Mouse (Mus musculus): ENCODE measurements at regions not wholly inside any gene's neighbourhood (a gene's known extent, or its start where the extent isn't known, plus 50 kb on each side); places are given as distances from the start of the nearest gene placed in this dataset.

DNA sequence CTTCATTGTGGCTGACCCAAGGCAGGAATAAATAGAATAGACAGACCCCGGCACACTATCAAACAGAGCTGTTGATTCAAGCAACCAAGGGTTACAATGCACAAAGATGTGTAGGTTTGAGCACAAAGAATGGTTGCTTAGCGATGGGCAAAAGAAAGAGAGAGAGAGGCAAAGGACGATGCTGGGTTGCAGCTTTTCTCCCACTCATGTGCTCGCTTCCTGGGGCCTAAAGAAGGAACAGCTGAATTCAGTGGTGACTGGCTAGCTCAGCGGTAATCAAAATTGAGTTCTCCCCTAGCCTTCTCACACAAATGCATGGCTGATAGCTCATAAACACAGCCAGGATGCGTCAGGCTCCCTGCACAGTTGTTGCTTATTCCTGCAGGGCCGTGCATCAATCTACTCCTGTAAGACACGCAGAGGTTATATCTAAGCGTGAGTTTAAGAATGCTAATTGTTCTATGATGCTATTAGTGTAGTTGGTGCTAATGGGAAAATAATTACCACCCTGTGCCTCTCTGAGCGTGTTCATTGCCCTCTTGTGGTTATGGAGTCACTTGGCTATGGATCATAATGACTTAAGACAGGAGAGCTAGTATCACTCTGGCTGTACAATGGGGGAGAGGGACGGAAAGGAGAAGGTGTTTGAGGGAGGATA lies 216.2 kb upstream of the Serp2 start:
- H3K4me3 ChIP-seq: no peak overlapping the region
- H3K36me3 ChIP-seq: no peaks in the 10 kb centered on the region
- H3K4me2 ChIP-seq (replicated peaks): no peak overlapping the region
- H3K27me3 ChIP-seq: peaks cover 30% of the 10 kb centered on the region
- ATAC-seq (ENCODE audit: low FRiP score, low read depth): peak; percentile 44
- 41% methylated on average over 11 of the region's 11 CpGs for WGBS
- H3K9ac ChIP-seq (replicated peaks): no peak overlapping the region
- no peaks in the 10 kb centered on the region for H3K9me3 ChIP-seq
- peak overlapping the region; percentile 52 for H3K27ac ChIP-seq (replicated peaks)
- H3K4me1 ChIP-seq: peaks cover 17% of the 10 kb centered on the region

GRCm38 (mm10) chr14:76770106-76770505 lies 213.4 kb upstream of the Serp2 start:
- peaks cover 32% of the 10 kb centered on the region for H3K4me1 ChIP-seq
- H3K9me3 ChIP-seq: no peaks in the 10 kb centered on the region
- no peak overlapping the region for H3K4me2 ChIP-seq (replicated peaks)
- 94% methylated on average over 7 of the region's 7 CpGs for WGBS
- H3K27ac ChIP-seq (replicated peaks): no peak overlapping the region
- ATAC-seq (ENCODE audit: low FRiP score, low read depth): no peak
- H3K4me3 ChIP-seq: no peak overlapping the region
- H3K9ac ChIP-seq (replicated peaks): no peak overlapping the region
- peaks cover 32% of the 10 kb centered on the region for H3K27me3 ChIP-seq
- H3K36me3 ChIP-seq: no peaks in the 10 kb centered on the region

DNA sequence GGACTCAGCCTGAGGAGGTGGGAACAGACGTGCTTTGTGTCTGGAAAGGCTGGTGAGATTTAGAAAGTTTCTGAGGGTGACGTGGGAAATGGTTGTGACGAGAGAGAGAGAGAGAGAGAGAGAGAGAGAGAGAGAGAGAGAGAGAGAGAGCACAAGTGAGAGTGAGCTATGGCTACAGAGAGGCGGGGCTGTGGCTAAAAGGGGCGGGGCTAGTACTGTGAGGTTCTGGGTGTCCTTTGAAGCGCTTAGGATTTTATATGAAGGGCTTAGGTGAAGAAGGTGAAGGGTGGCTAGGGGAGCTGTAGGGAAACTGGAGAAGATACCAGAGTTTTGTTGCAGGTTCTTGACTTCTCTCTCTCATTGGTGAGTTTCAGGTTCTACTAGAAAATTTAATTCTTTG lies 210.6 kb upstream of the Serp2 start:
- H3K27ac ChIP-seq (replicated peaks): no peak overlapping the region
- H3K4me2 ChIP-seq (replicated peaks): no peak overlapping the region
- ATAC-seq (ENCODE audit: low FRiP score, low read depth): no peak
- H3K9ac ChIP-seq (replicated peaks): no peak overlapping the region
- H3K4me1 ChIP-seq: peaks cover 34% of the 10 kb centered on the region
- H3K36me3 ChIP-seq: no peaks in the 10 kb centered on the region
- no peaks in the 10 kb centered on the region for H3K9me3 ChIP-seq
- WGBS: 64% methylated on average over 6 of the region's 6 CpGs
- peaks cover 28% of the 10 kb centered on the region for H3K27me3 ChIP-seq
- no peak overlapping the region for H3K4me3 ChIP-seq

DNA sequence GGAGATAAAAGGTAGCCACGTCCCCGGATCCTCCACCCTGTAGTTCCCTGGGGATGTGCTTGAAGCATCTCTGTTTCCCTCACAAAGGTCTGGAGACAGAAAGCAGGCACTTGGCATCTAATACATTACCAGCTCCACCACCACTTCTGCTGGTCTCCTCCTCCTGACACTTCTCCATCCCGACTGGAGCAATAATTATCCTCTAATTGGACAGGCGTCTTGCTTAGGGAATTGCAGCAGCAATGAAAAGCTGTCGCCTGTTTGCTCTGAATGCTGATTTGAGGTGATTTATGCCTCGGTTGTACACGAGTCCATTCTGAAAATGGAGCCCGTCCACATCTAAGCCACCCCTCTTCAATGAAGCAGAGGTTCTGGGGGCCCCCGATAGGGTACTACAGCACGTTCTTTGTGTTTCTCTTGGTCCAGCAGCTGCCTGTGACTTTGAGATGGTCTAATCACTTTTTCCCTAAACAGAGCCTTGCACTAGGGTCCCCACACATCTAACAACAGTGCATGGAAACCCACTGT lies 209.6 kb upstream of the Serp2 start:
- H3K9me3 ChIP-seq: no peaks in the 10 kb centered on the region
- no peaks in the 10 kb centered on the region for H3K36me3 ChIP-seq
- no peak overlapping the region for H3K27ac ChIP-seq (replicated peaks)
- 67% methylated on average over 10 of the region's 10 CpGs for WGBS
- H3K9ac ChIP-seq (replicated peaks): no peak overlapping the region
- H3K27me3 ChIP-seq: peaks cover 24% of the 10 kb centered on the region
- H3K4me2 ChIP-seq (replicated peaks): no peak overlapping the region
- peaks cover 29% of the 10 kb centered on the region for H3K4me1 ChIP-seq
- H3K4me3 ChIP-seq: no peak overlapping the region
- ATAC-seq (ENCODE audit: low FRiP score, low read depth): no peak

GRCm38 (mm10) chr14:76765094-76765504 lies 208.4 kb upstream of the Serp2 start:
- Histone ChIP-seq H3K27me3 (peaks cover 20% of the 10 kb centered on the region), H3K4me3 (no peak overlapping the region), H3K27ac (replicated peaks) (no peak overlapping the region), H3K4me1 (peaks cover 29% of the 10 kb centered on the region), H3K9ac (replicated peaks) (no peak overlapping the region), H3K9me3 (no peaks in the 10 kb centered on the region), H3K36me3 (no peaks in the 10 kb centered on the region), H3K4me2 (replicated peaks) (no peak overlapping the region)
- no peak for ATAC-seq (ENCODE audit: low FRiP score, low read depth)
- WGBS: 64% methylated on average over 6 of the region's 6 CpGs

GRCm38 (mm10) chr14:76764390-76764796 lies 207.7 kb upstream of the Serp2 start:
- Histone ChIP-seq H3K9me3 (no peaks in the 10 kb centered on the region), H3K4me3 (no peak overlapping the region), H3K36me3 (no peaks in the 10 kb centered on the region), H3K27ac (replicated peaks) (no peak overlapping the region), H3K4me2 (replicated peaks) (peak overlapping the region; percentile 16; the same call in 1 of the 2 replicates), H3K27me3 (peaks cover 17% of the 10 kb centered on the region), H3K9ac (replicated peaks) (no peak overlapping the region), H3K4me1 (peaks cover 29% of the 10 kb centered on the region)
- no peak for ATAC-seq (ENCODE audit: low FRiP score, low read depth)
- 28% methylated on average over 7 of the region's 7 CpGs for WGBS

DNA sequence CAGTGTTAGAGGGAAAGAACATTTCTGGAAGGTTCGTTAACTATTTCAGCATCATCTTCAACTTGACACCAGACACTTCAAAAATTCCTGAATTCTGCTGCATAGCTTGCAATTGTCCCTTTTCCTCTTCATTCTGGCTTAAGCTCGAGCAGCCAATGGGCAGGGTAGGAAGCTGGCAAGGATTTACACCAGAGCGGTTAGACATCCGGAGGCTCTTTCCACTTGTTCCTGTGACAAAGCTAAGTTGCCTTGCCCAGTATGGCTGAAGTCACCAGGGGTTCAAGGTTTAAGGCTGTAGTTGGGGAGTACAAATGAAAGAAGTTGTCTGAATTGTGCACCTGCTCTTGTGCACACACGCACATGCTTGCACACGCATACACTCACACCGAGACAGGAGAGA lies 206.8 kb upstream of the Serp2 start:
- no peak overlapping the region for H3K9ac ChIP-seq (replicated peaks)
- H3K4me3 ChIP-seq: no peak overlapping the region
- no peaks in the 10 kb centered on the region for H3K36me3 ChIP-seq
- H3K4me1 ChIP-seq: peaks cover 29% of the 10 kb centered on the region
- peaks cover 17% of the 10 kb centered on the region for H3K27me3 ChIP-seq
- H3K4me2 ChIP-seq (replicated peaks): no peak overlapping the region
- H3K27ac ChIP-seq (replicated peaks): no peak overlapping the region
- H3K9me3 ChIP-seq: no peaks in the 10 kb centered on the region
- 88% methylated on average over 7 of the region's 7 CpGs for WGBS
- ATAC-seq (ENCODE audit: low FRiP score, low read depth): no peak

DNA sequence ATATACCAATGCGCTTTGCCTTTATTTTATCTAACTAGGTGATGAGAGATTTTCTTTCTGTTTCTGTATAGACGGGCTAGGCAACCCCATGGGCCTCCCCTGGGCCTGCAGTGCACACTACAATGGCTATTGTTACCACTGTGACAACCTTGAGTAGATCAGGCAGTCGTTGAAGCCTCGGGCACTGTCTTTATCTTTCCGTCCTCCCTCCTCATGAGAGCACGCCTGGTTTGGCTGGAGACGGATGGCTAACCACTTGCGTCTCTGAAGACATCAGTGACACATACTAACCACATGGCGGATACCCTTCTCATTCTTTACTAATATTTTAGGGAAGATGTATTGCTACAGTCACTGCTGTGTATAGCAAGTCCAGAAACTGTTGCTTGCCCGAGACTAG lies 206.1 kb upstream of the Serp2 start:
- ATAC-seq (ENCODE audit: low FRiP score, low read depth): no peak
- Histone ChIP-seq H3K9ac (replicated peaks) (no peak overlapping the region), H3K4me2 (replicated peaks) (no peak overlapping the region), H3K4me3 (no peak overlapping the region), H3K36me3 (no peaks in the 10 kb centered on the region), H3K27me3 (peaks cover 17% of the 10 kb centered on the region), H3K9me3 (no peaks in the 10 kb centered on the region), H3K27ac (replicated peaks) (no peak overlapping the region), H3K4me1 (peaks cover 29% of the 10 kb centered on the region)
- 62% methylated on average over 10 of the region's 10 CpGs for WGBS

DNA sequence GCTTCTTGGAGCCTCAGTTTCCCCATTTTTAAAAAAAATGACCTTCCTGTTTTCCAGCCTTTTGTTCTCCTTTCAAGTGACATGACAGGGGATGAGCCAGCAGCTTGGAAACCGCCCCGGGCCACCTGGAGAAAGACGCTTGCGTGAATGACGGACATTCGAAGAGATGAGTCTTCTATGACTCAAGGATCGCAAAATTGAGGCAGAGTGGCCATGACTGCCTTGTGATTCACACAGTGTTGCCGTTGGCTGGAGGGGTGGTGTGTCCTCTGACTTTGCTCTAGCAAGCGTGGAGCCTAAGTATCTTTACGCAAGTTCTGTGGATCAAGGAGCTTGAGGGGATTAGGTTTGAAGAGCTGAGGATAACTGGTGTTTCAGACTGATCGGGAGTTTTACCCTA lies 205.0 kb upstream of the Serp2 start:
- WGBS: 90% methylated on average over 11 of the region's 11 CpGs
- H3K27me3 ChIP-seq: peaks cover 17% of the 10 kb centered on the region
- H3K9ac ChIP-seq (replicated peaks): no peak overlapping the region
- H3K4me3 ChIP-seq: no peak overlapping the region
- H3K27ac ChIP-seq (replicated peaks): no peak overlapping the region
- no peaks in the 10 kb centered on the region for H3K9me3 ChIP-seq
- H3K4me2 ChIP-seq (replicated peaks): no peak overlapping the region
- no peaks in the 10 kb centered on the region for H3K36me3 ChIP-seq
- H3K4me1 ChIP-seq: peaks cover 26% of the 10 kb centered on the region
- no peak for ATAC-seq (ENCODE audit: low FRiP score, low read depth)

GRCm38 (mm10) chr14:76761274-76761673 lies 204.6 kb upstream of the Serp2 start:
- 93% methylated on average over 4 of the region's 4 CpGs for WGBS
- no peak overlapping the region for H3K4me3 ChIP-seq
- no peaks in the 10 kb centered on the region for H3K9me3 ChIP-seq
- no peak overlapping the region for H3K27ac ChIP-seq (replicated peaks)
- H3K9ac ChIP-seq (replicated peaks): no peak overlapping the region
- no peak overlapping the region for H3K4me2 ChIP-seq (replicated peaks)
- H3K36me3 ChIP-seq: no peaks in the 10 kb centered on the region
- H3K27me3 ChIP-seq: peaks cover 13% of the 10 kb centered on the region
- ATAC-seq (ENCODE audit: low FRiP score, low read depth): no peak
- peaks cover 22% of the 10 kb centered on the region for H3K4me1 ChIP-seq

DNA sequence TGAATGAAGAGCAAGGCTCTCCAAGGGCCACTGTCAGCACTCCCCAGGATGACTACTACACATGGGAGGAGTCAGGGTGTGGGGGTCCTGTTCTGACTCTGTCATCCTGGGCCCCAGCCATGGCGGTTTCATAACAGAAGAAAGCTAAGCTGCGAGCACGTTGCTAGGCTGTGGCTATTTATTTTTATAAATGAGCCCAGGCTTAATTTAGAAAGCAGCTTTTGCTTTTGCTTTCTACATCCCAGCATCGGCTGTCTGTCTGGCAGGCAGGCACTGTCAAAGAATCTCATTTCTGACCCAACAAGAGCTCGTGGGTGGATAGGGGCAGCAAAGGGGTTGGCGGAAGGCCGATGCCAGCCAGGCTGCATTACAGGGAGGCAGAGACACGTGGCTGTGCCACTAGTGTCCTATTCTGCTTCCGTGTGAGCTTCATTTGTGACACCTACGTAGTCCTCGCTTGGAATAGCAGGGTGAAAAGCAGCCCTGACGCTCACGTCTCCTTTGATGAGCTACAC lies 203.9 kb upstream of the Serp2 start:
- Histone ChIP-seq H3K4me1 (peaks cover 18% of the 10 kb centered on the region), H3K9ac (replicated peaks) (no peak overlapping the region), H3K4me2 (replicated peaks) (no peak overlapping the region), H3K4me3 (no peak overlapping the region), H3K27ac (replicated peaks) (no peak overlapping the region), H3K9me3 (no peaks in the 10 kb centered on the region), H3K27me3 (peaks cover 10% of the 10 kb centered on the region), H3K36me3 (no peaks in the 10 kb centered on the region)
- no peak for ATAC-seq (ENCODE audit: low FRiP score, low read depth)
- WGBS: 84% methylated on average over 13 of the region's 13 CpGs

DNA sequence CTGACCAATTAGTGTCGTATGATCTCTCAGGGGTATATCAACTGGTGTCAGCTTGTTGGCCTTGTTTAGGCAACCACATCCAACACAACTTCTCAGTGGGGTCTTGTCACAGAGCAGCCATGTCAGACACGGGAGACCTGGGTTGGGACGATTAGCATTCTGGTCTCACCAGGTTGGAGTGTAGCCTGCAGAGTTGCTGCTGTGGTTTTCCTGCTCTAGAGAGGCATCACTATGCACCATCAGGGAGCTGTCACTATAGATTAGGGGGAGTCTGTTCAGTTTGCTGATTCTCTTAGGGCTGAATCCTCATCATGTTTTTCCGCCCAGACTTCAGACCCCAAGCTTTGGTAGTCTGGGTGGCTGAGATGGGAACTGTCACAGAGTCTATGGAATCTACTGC lies 202.7 kb upstream of the Serp2 start:
- no peak for ATAC-seq (ENCODE audit: low FRiP score, low read depth)
- peaks cover 10% of the 10 kb centered on the region for H3K27me3 ChIP-seq
- peaks cover 8% of the 10 kb centered on the region for H3K4me1 ChIP-seq
- no peaks in the 10 kb centered on the region for H3K9me3 ChIP-seq
- H3K36me3 ChIP-seq: no peaks in the 10 kb centered on the region
- no peak overlapping the region for H3K9ac ChIP-seq (replicated peaks)
- no peak overlapping the region for H3K4me3 ChIP-seq
- 82% methylated on average over 4 of the region's 4 CpGs for WGBS
- H3K4me2 ChIP-seq (replicated peaks): no peak overlapping the region
- no peak overlapping the region for H3K27ac ChIP-seq (replicated peaks)

Measured in midbrain, embryonic 12.5 days (tissue).